Mouse (Mus musculus) liver, postnatal 0 days (tissue): Measurements from ENCODE around the gene Celf5. TPM values are rescaled to one million over a fixed set of nuclear protein-coding genes. Genes with fewer than 3 reads are reported as not detected.
A peak's percentile ranks its signal among the peaks of the same experiment; 100 is the strongest.

Experiments
- ATAC-seq: fragments of 200-750 bp; cut with Nextera tagmentation; 2 replicates; pipeline ENCODE4 v1.8.0; 2017; ENCODE audit warnings: mild to moderate bottlenecking, moderate library complexity
- DNase-seq: peaks from one replicate; pipeline ENCODE4 v3.0.0-alpha.2; 2016
- H3K27ac ChIP-seq: fragments of 300-500 bp; sonication (generic); 2 replicates; pipeline ENCODE4 v1.5.1; 2014; ENCODE audit warnings: antibody characterized with exemption, moderate library complexity, mild to moderate bottlenecking, low read depth
- H3K27me3 ChIP-seq: fragments of 300-500 bp; sonication (generic); 2 replicates; pipeline ENCODE4 v1.6.1; 2014; ENCODE audit warnings: low read length, control low read depth, mixed read lengths; ENCODE audit not compliant: insufficient read depth
- H3K36me3 ChIP-seq: fragments of 300-500 bp; sonication (generic); replicated peaks from 2 replicates; pipeline ENCODE4 v1.6.1; 2014; ENCODE audit warnings: mild to moderate bottlenecking, control low read depth, low read length, moderate library complexity, mixed read lengths; ENCODE audit not compliant: insufficient read depth
- H3K4me1 ChIP-seq: fragments of 300-500 bp; sonication (generic); 2 replicates; pipeline ENCODE4 v1.6.1; 2014; ENCODE audit warnings: antibody characterized with exemption, mild to moderate bottlenecking, control low read depth; ENCODE audit not compliant: insufficient read depth
- H3K4me2 ChIP-seq: fragments of 300-500 bp; sonication (generic); 2 replicates; pipeline ENCODE4 v1.6.1; 2014; ENCODE audit warnings: low read depth, mild to moderate bottlenecking, low read length, moderate library complexity, mixed read lengths
- H3K4me3 ChIP-seq: fragments of 300-500 bp; sonication (generic); 2 replicates; pipeline ENCODE4 v1.5.1; 2014; ENCODE audit warnings: low read depth, low read length
- H3K9ac ChIP-seq: fragments of 300-500 bp; sonication (generic); replicated peaks from 2 replicates; pipeline ENCODE4 v1.6.1; 2014; ENCODE audit warnings: mild to moderate bottlenecking, moderate library complexity
- H3K9me3 ChIP-seq: fragments of 300-500 bp; sonication (generic); 2 replicates; pipeline ENCODE4 v1.6.1; 2016; ENCODE audit warnings: mild to moderate bottlenecking, control low read depth, low read length, mixed read lengths
- CTCF ChIP-seq: sonication (generic); IDR thresholded peaks from 2 replicates; pipeline ENCODE4 v1.5.1; 2016; ENCODE audit warnings: antibody characterized with exemption, low read depth
- EP300 ChIP-seq: IDR thresholded peaks from 2 replicates; pipeline ENCODE4 v1.6.1; 2016; ENCODE audit warnings: antibody characterized with exemption, low read depth, mild to moderate bottlenecking
- WGBS: fragments of 180-500 bp; shearing (Covaris S2); extraction: QIAGEN DNeasy Blood & Tissue Kit; methylation state at CpG from one replicate; pipeline ENCODE4 v1.1.7; 2014; ENCODE audit not compliant: insufficient replicate concordance; 5-methylcytosine and 5-hydroxymethylcytosine counted together
- polyA plus RNA-seq: library from polyadenylated mRNA; unstranded; fragments of >200 nt; fragmentation: Nextera tagmentation; extraction: Ambion mirVana; gene quantifications from 2 replicates; pipeline ENCODE4 v1.2.1, GENCODE M21; 2015

The Celf5 gene
- polyA plus RNA-seq, 1 experiment from 2014 or later = not detected

GRCm38 (mm10) chr10:81416581-81417226, 65.8 kb downstream of the Celf5 start:
- no peak for DNase-seq

GRCm38 (mm10) chr10:81415549-81416310, 66.8 kb downstream of the Celf5 start:
- peaks cover 62% of the 10 kb centered on the region for H3K4me1 ChIP-seq
- H3K36me3 ChIP-seq = peaks cover 2% of the 10 kb centered on the region; the same call in 1 of the 2 replicates
- WGBS = 72% methylated on average over 17 of the region's 17 CpGs
- H3K4me3 ChIP-seq = no peak overlapping the region
- ATAC-seq (no peak), DNase-seq (no peak)
- no peak overlapping the region for H3K9ac ChIP-seq
- TF ChIP-seq EP300 (no peak), CTCF (no peak)
- H3K27me3 ChIP-seq = no peaks in the 10 kb centered on the region
- no peak overlapping the region for H3K27ac ChIP-seq
- H3K4me2 ChIP-seq = no peak overlapping the region
- no peaks in the 10 kb centered on the region for H3K9me3 ChIP-seq

More at GRCm38 (mm10) chr10:81416581-81417226, 65.8 kb downstream of the Celf5 start:
- H3K4me2 ChIP-seq = peak overlapping the region; percentile 53
- H3K27ac ChIP-seq = 0 out of 2 replicates have a peak overlapping the region, but pooled peaks have one; percentile 22
- TF ChIP-seq EP300 (no peak), CTCF (peak; percentile 63)
- H3K9ac ChIP-seq = peak overlapping the region; percentile 17; the same call in 1 of the 2 replicates
- peaks cover 2% of the 10 kb centered on the region; the same call in 1 of the 2 replicates for H3K36me3 ChIP-seq
- 6% methylated on average over 17 of the region's 26 CpGs for WGBS
- peak overlapping the region; percentile 30 for H3K4me3 ChIP-seq
- ATAC-seq = no peak
- no peaks in the 10 kb centered on the region for H3K9me3 ChIP-seq
- H3K4me1 ChIP-seq = peaks cover 53% of the 10 kb centered on the region
- no peaks in the 10 kb centered on the region for H3K27me3 ChIP-seq

GRCm38 (mm10) chr10:81415146-81415545, 67.4 kb downstream of the Celf5 start:
- H3K27ac ChIP-seq = peak overlapping the region; percentile 82
- H3K36me3 ChIP-seq = peaks cover 2% of the 10 kb centered on the region; the same call in 1 of the 2 replicates
- ATAC-seq (no peak), DNase-seq (no peak)
- no peak overlapping the region for H3K9ac ChIP-seq
- H3K4me3 ChIP-seq = no peak overlapping the region
- TF ChIP-seq CTCF (no peak), EP300 (no peak)
- H3K4me2 ChIP-seq = no peak overlapping the region; the same call in 1 of the 2 replicates
- H3K4me1 ChIP-seq = peaks cover 67% of the 10 kb centered on the region
- H3K27me3 ChIP-seq = no peaks in the 10 kb centered on the region
- H3K9me3 ChIP-seq = no peaks in the 10 kb centered on the region
- 75% methylated on average over 5 of the region's 5 CpGs for WGBS

- Histone ChIP-seq H3K4me3 (0 out of 2 replicates have a peak overlapping the region, but pooled peaks have one; percentile 31), H3K4me1 (peaks cover 70% of the 10 kb centered on the region), H3K4me2 (peak overlapping the region; percentile 65), H3K36me3 (peaks cover 2% of the 10 kb centered on the region; the same call in 1 of the 2 replicates), H3K27me3 (no peaks in the 10 kb centered on the region), H3K9me3 (no peaks in the 10 kb centered on the region), H3K9ac (peak overlapping the region; percentile 58; the same call in 1 of the 2 replicates), H3K27ac (peak overlapping the region; percentile 82)
- TF ChIP-seq CTCF (no peak), EP300 (no peak)
- no peak for DNase-seq
- no peak for ATAC-seq
Measured at GRCm38 (mm10) chr10:81414682-81415081, 67.8 kb downstream of the Celf5 start.

GRCm38 (mm10) chr10:81413310-81414261, 68.9 kb downstream of the Celf5 start:
- Histone ChIP-seq H3K4me1 (peaks cover 75% of the 10 kb centered on the region), H3K9ac (peak overlapping the region; percentile 58), H3K27me3 (peaks cover under 1% of the 10 kb centered on the region; the same call in 1 of the 2 replicates), H3K4me2 (peak overlapping the region; percentile 65), H3K4me3 (peak overlapping the region; percentile 31), H3K27ac (peak overlapping the region; percentile 82), H3K36me3 (no peaks in the 10 kb centered on the region; the same call in 1 of the 2 replicates), H3K9me3 (no peaks in the 10 kb centered on the region)
- DNase-seq = peak; percentile 79
- TF ChIP-seq CTCF (0 out of 2 replicates have a peak, but pooled peaks have one; percentile 4), EP300 (peak; percentile 78)
- WGBS = 25% methylated on average over 26 of the region's 26 CpGs
- ATAC-seq = peak; percentile 40
